Mouse (Mus musculus) thymus, postnatal 25 days (tissue): ENCODE data around the gene Hoxc6.

Source experiments
- DNase-seq: peaks from one replicate; pipeline ENCODE4 v3.0.0; 2022

Gene Hoxc6

GRCm38 (mm10) chr15:102997939-102998355 is at the start of gene Hoxc6:
TSS of gene Hoxc6 (plus strand) at chr15:102998257.
- DNase-seq: no peak

GRCm38 (mm10) chr15:102948842-102949241 is 49.2 kb upstream of the Hoxc6 start:
- DNase-seq: no peak

GRCm38 (mm10) chr15:102949696-102950095 is 48.4 kb upstream of the Hoxc6 start:
- DNase-seq: no peak

GRCm38 (mm10) chr15:102950877-102951276 is 47.2 kb upstream of the Hoxc6 start:
- no peak for DNase-seq

GRCm38 (mm10) chr15:102953561-102953960 is 44.5 kb upstream of the Hoxc6 start:
- DNase-seq: no peak

- no peak for DNase-seq
Observed at GRCm38 (mm10) chr15:102954192-102955006, 43.7 kb upstream of the Hoxc6 start, which contains the start of gene Hoxc11. TSS of gene Hoxc11 (plus strand) at chr15:102954427.

GRCm38 (mm10) chr15:102955007-102955382 is 43.1 kb upstream of the Hoxc6 start:
- no peak for DNase-seq

GRCm38 (mm10) chr15:102955833-102956640 is 42.0 kb upstream of the Hoxc6 start:
- no peak for DNase-seq

- DNase-seq: no peak
Observed at GRCm38 (mm10) chr15:102956906-102957305, 41.2 kb upstream of the Hoxc6 start.

GRCm38 (mm10) chr15:102959663-102960191 is 38.3 kb upstream of the Hoxc6 start:
- no peak for DNase-seq

- no peak for DNase-seq
Observed at GRCm38 (mm10) chr15:102961728-102962127, 36.3 kb upstream of the Hoxc6 start.

- DNase-seq: no peak
Observed at GRCm38 (mm10) chr15:102962492-102962891, 35.6 kb upstream of the Hoxc6 start.

- no peak for DNase-seq
Observed at GRCm38 (mm10) chr15:102963259-102963658, 34.8 kb upstream of the Hoxc6 start.

- DNase-seq: no peak
Observed at GRCm38 (mm10) chr15:102963671-102964640, 34.1 kb upstream of the Hoxc6 start.

GRCm38 (mm10) chr15:102965003-102965891 is 32.8 kb upstream of the Hoxc6 start:
- no peak for DNase-seq

- peak; percentile 58 for DNase-seq
Observed at GRCm38 (mm10) chr15:102965892-102966775, 31.9 kb upstream of the Hoxc6 start.

- DNase-seq: no peak
Observed at GRCm38 (mm10) chr15:102966776-102967311, 31.2 kb upstream of the Hoxc6 start, which contains the start of gene Hoxc10. TSS of gene Hoxc10 (plus strand) at chr15:102966796.

- DNase-seq: no peak
Observed at GRCm38 (mm10) chr15:102967312-102967510, 30.8 kb upstream of the Hoxc6 start, which contains the start of gene Hoxc5. TSS of gene Hoxc5 (plus strand) at chr15:102967443.

GRCm38 (mm10) chr15:102967511-102968397 is 30.3 kb upstream of the Hoxc6 start:
- no peak for DNase-seq
